Mouse (Mus musculus): ENCODE measurements at regions not wholly inside any gene's neighbourhood (a gene's known extent, or its start where the extent isn't known, plus 50 kb on each side); places are given as distances from the start of the nearest gene placed in this dataset.

- no peaks in the 10 kb centered on the region for H3K27me3 ChIP-seq (ENCODE audit: insufficient read depth, low read length)
- no peak overlapping the region for H3K27ac ChIP-seq (ENCODE audit: low read depth)
- no peaks in the 10 kb centered on the region for H3K36me3 ChIP-seq (replicated peaks; ENCODE audit: insufficient read depth, low read length)
- 81% methylated on average over 7 of the region's 7 CpGs for WGBS (ENCODE audit: insufficient replicate concordance)
- no peaks in the 10 kb centered on the region for H3K4me1 ChIP-seq (ENCODE audit: insufficient read depth)
- H3K9me3 ChIP-seq (ENCODE audit: low read length), result no peaks in the 10 kb centered on the region
- DNase-seq (no peak), ATAC-seq (no peak)
- no peak overlapping the region for H3K4me3 ChIP-seq (ENCODE audit: low read depth, low read length)
- TF ChIP-seq EP300 (IDR thresholded peaks at IDR 0.05; ENCODE audit: low read depth), result no peak
- TF ChIP-seq CTCF (IDR thresholded peaks at IDR 0.05; ENCODE audit: low read depth), result no peak
- H3K4me2 ChIP-seq (ENCODE audit: low read depth, low read length), result no peak overlapping the region
- no peak overlapping the region for H3K9ac ChIP-seq (replicated peaks)
Measured at GRCm38 (mm10) chr11:111155023-111155422, 89.1 kb downstream of the Kcnj2 start.

- no peak overlapping the region for H3K4me2 ChIP-seq (ENCODE audit: low read depth, low read length)
- H3K4me1 ChIP-seq (ENCODE audit: insufficient read depth), result no peaks in the 10 kb centered on the region
- no peaks in the 10 kb centered on the region for H3K9me3 ChIP-seq (ENCODE audit: low read length)
- WGBS (ENCODE audit: insufficient replicate concordance), result 78% methylated on average over 7 of the region's 7 CpGs
- no peak overlapping the region for H3K9ac ChIP-seq (replicated peaks)
- H3K27me3 ChIP-seq (ENCODE audit: insufficient read depth, low read length), result no peaks in the 10 kb centered on the region
- no peaks in the 10 kb centered on the region for H3K36me3 ChIP-seq (replicated peaks; ENCODE audit: insufficient read depth, low read length)
- H3K27ac ChIP-seq (ENCODE audit: low read depth), result no peak overlapping the region
- DNase-seq (no peak), ATAC-seq (no peak)
- no peak overlapping the region for H3K4me3 ChIP-seq (ENCODE audit: low read depth, low read length)
- TF ChIP-seq EP300 (IDR thresholded peaks at IDR 0.05; ENCODE audit: low read depth), result no peak
- no peak for TF ChIP-seq CTCF (IDR thresholded peaks at IDR 0.05; ENCODE audit: low read depth)
Measured at GRCm38 (mm10) chr11:111155747-111156146, 89.8 kb downstream of the Kcnj2 start.

GRCm38 (mm10) chr11:111159299-111159698 lies 93.3 kb downstream of the Kcnj2 start:
- DNase-seq, result no peak
- WGBS (ENCODE audit: insufficient replicate concordance), result 64% methylated on average over 2 of the region's 2 CpGs
- H3K27ac ChIP-seq (ENCODE audit: low read depth), result no peak overlapping the region

GRCm38 (mm10) chr11:111164907-111165306 lies 98.9 kb downstream of the Kcnj2 start:
- no peaks in the 10 kb centered on the region for H3K4me1 ChIP-seq (ENCODE audit: insufficient read depth)
- no peak for TF ChIP-seq EP300 (IDR thresholded peaks at IDR 0.05; ENCODE audit: low read depth)
- TF ChIP-seq CTCF (IDR thresholded peaks at IDR 0.05; ENCODE audit: low read depth), result no peak
- DNase-seq, result no peak
- ATAC-seq, result no peak
- H3K36me3 ChIP-seq (replicated peaks; ENCODE audit: insufficient read depth, low read length), result no peaks in the 10 kb centered on the region
- H3K4me3 ChIP-seq (ENCODE audit: low read depth, low read length), result no peak overlapping the region
- no peak overlapping the region for H3K4me2 ChIP-seq (ENCODE audit: low read depth, low read length)
- H3K27ac ChIP-seq (ENCODE audit: low read depth), result no peak overlapping the region
- no peaks in the 10 kb centered on the region for H3K9me3 ChIP-seq (ENCODE audit: low read length)
- no peaks in the 10 kb centered on the region for H3K27me3 ChIP-seq (ENCODE audit: insufficient read depth, low read length)
- H3K9ac ChIP-seq (replicated peaks), result no peak overlapping the region

More at GRCm38 (mm10) chr11:111159299-111159698, 93.3 kb downstream of the Kcnj2 start:
- H3K27me3 ChIP-seq (ENCODE audit: insufficient read depth, low read length), result no peaks in the 10 kb centered on the region
- no peak overlapping the region for H3K9ac ChIP-seq (replicated peaks)
- no peak for TF ChIP-seq EP300 (IDR thresholded peaks at IDR 0.05; ENCODE audit: low read depth)
- no peak for TF ChIP-seq CTCF (IDR thresholded peaks at IDR 0.05; ENCODE audit: low read depth)
- H3K4me3 ChIP-seq (ENCODE audit: low read depth, low read length), result no peak overlapping the region
- no peak overlapping the region for H3K4me2 ChIP-seq (ENCODE audit: low read depth, low read length)
- H3K36me3 ChIP-seq (replicated peaks; ENCODE audit: insufficient read depth, low read length), result no peaks in the 10 kb centered on the region
- no peaks in the 10 kb centered on the region for H3K4me1 ChIP-seq (ENCODE audit: insufficient read depth)
- ATAC-seq, result no peak
- H3K9me3 ChIP-seq (ENCODE audit: low read length), result no peaks in the 10 kb centered on the region

GRCm38 (mm10) chr11:111170174-111170800 lies 104.3 kb downstream of the Kcnj2 start:
- no peak for DNase-seq

GRCm38 (mm10) chr11:111173525-111173924 lies 107.6 kb downstream of the Kcnj2 start:
- no peak overlapping the region for H3K4me2 ChIP-seq (ENCODE audit: low read depth, low read length)
- ATAC-seq (no peak), DNase-seq (no peak)
- H3K4me1 ChIP-seq (ENCODE audit: insufficient read depth), result no peaks in the 10 kb centered on the region
- H3K4me3 ChIP-seq (ENCODE audit: low read depth, low read length), result no peak overlapping the region
- H3K27ac ChIP-seq (ENCODE audit: low read depth), result no peak overlapping the region
- no peaks in the 10 kb centered on the region for H3K9me3 ChIP-seq (ENCODE audit: low read length)
- no peak overlapping the region for H3K9ac ChIP-seq (replicated peaks)
- no peak for TF ChIP-seq EP300 (IDR thresholded peaks at IDR 0.05; ENCODE audit: low read depth)
- TF ChIP-seq CTCF (IDR thresholded peaks at IDR 0.05; ENCODE audit: low read depth), result no peak
- WGBS (ENCODE audit: insufficient replicate concordance), result 78% methylated on average over 4 of the region's 4 CpGs
- no peaks in the 10 kb centered on the region for H3K27me3 ChIP-seq (ENCODE audit: insufficient read depth, low read length)
- H3K36me3 ChIP-seq (replicated peaks; ENCODE audit: insufficient read depth, low read length), result no peaks in the 10 kb centered on the region

More at GRCm38 (mm10) chr11:111170174-111170800, 104.3 kb downstream of the Kcnj2 start:
- TF ChIP-seq CTCF (IDR thresholded peaks at IDR 0.05; ENCODE audit: low read depth), result no peak
- TF ChIP-seq EP300 (IDR thresholded peaks at IDR 0.05; ENCODE audit: low read depth), result no peak
- H3K4me2 ChIP-seq (ENCODE audit: low read depth, low read length), result no peak overlapping the region
- H3K4me1 ChIP-seq (ENCODE audit: insufficient read depth), result no peaks in the 10 kb centered on the region
- H3K27me3 ChIP-seq (ENCODE audit: insufficient read depth, low read length), result no peaks in the 10 kb centered on the region
- 58% methylated on average over 5 of the region's 5 CpGs for WGBS (ENCODE audit: insufficient replicate concordance)
- H3K9me3 ChIP-seq (ENCODE audit: low read length), result no peaks in the 10 kb centered on the region
- no peak overlapping the region for H3K9ac ChIP-seq (replicated peaks)
- no peaks in the 10 kb centered on the region for H3K36me3 ChIP-seq (replicated peaks; ENCODE audit: insufficient read depth, low read length)
- no peak overlapping the region for H3K4me3 ChIP-seq (ENCODE audit: low read depth, low read length)
- ATAC-seq, result no peak
- no peak overlapping the region for H3K27ac ChIP-seq (ENCODE audit: low read depth)
